Mouse (Mus musculus) midbrain, embryonic 11.5 days (tissue): ENCODE data around the gene Gramd1b. TPM values are rescaled to one million over a fixed set of nuclear protein-coding genes. Genes with fewer than 3 reads are reported as not detected.

Source experiments
- ATAC-seq: fragments of 200-750 bp; cut with Nextera tagmentation; 2 replicates; pipeline ENCODE4 v1.8.0; 2017; ENCODE audit warnings: moderate TSS enrichment, moderate library complexity; ENCODE audit not compliant: low FRiP score
- DNase-seq: peaks from one replicate; pipeline ENCODE4 v3.0.0; 2015; ENCODE audit warnings: low spot score; ENCODE audit errors: missing footprints
- H3K27ac ChIP-seq: fragments of 300-500 bp; sonication (generic); 2 replicates; pipeline ENCODE4 v1.5.1; 2014; ENCODE audit warnings: low read depth, low read length
- H3K27me3 ChIP-seq: fragments of 300-500 bp; sonication (generic); 2 replicates; pipeline ENCODE4 v1.6.1; 2014; ENCODE audit warnings: mild to moderate bottlenecking, low read length, moderate library complexity, mixed read lengths; ENCODE audit not compliant: control insufficient read depth, insufficient read depth
- H3K36me3 ChIP-seq: fragments of 300-500 bp; sonication (generic); 2 replicates; pipeline ENCODE4 v1.6.1; 2014; ENCODE audit warnings: mild to moderate bottlenecking, low read length, moderate library complexity, mixed read lengths; ENCODE audit not compliant: control insufficient read depth, insufficient read depth
- H3K4me1 ChIP-seq: fragments of 300-500 bp; sonication (generic); 2 replicates; pipeline ENCODE4 v1.6.1; 2014; ENCODE audit warnings: low read length; ENCODE audit not compliant: control insufficient read depth, insufficient read depth
- H3K4me2 ChIP-seq: fragments of 300-500 bp; sonication (generic); 2 replicates; pipeline ENCODE4 v1.6.1; 2014; ENCODE audit warnings: mild to moderate bottlenecking, moderate library complexity
- H3K4me3 ChIP-seq: fragments of 300-500 bp; sonication (generic); 2 replicates; pipeline ENCODE4 v1.5.1; 2014; ENCODE audit warnings: low read depth, low read length
- H3K9ac ChIP-seq: fragments of 300-500 bp; sonication (generic); 2 replicates; pipeline ENCODE4 v1.6.1; 2014; ENCODE audit warnings: low read length
- H3K9me3 ChIP-seq: fragments of 300-500 bp; sonication (generic); 2 replicates; pipeline ENCODE4 v1.6.1; 2016; ENCODE audit warnings: low read length; ENCODE audit not compliant: control insufficient read depth
- WGBS: fragments of 180-500 bp; shearing (Covaris S2); extraction: QIAGEN DNeasy Blood & Tissue Kit; methylation state at CpG from one replicate; pipeline ENCODE4 v1.1.7; 2014; 5-methylcytosine and 5-hydroxymethylcytosine counted together
- polyA plus RNA-seq: library from polyadenylated mRNA; unstranded; fragments of >200 nt; fragmentation: Nextera tagmentation; extraction: Ambion mirVana; gene quantifications from 2 replicates; pipeline ENCODE4 v1.2.1, GENCODE M21; 2014

Gramd1b gene
- 2.3 and 2.5 TPM in 2 replicates for polyA plus RNA-seq

- Histone ChIP-seq H3K9ac (peak within 1 kb of the TSS; percentile 43), H3K4me2 (peak within 1 kb of the TSS; percentile 86), H3K27ac (no peak within 1 kb of the TSS), H3K4me3 (peak within 1 kb of the TSS; percentile 50), H3K9me3 (no peaks in the 10 kb centered on the region), H3K4me1 (no peaks in the 10 kb centered on the region; the same call in 1 of the 2 replicates), H3K27me3 (peaks cover 9% of the 10 kb centered on the region), H3K36me3 (no peaks in the 10 kb centered on the region)
- 1% methylated on average over 39 of the region's 40 CpGs for WGBS
- ATAC-seq (peak; percentile 82), DNase-seq (peak; percentile 93)
Measured at GRCm38 (mm10) chr9:40531027-40531621, at the start of gene Gramd1b. Gene Gramd1b (minus strand): TSS chr9:40531383.

GRCm38 (mm10) chr9:40578726-40579625 is 47.8 kb upstream of the Gramd1b start:
- 77% methylated on average over 11 of the region's 11 CpGs for WGBS
- H3K27ac ChIP-seq, result no peak overlapping the region
- no peaks in the 10 kb centered on the region for H3K9me3 ChIP-seq
- H3K4me2 ChIP-seq, result no peak overlapping the region
- H3K36me3 ChIP-seq, result no peaks in the 10 kb centered on the region
- no peaks in the 10 kb centered on the region for H3K27me3 ChIP-seq
- no peak overlapping the region for H3K4me3 ChIP-seq
- no peak overlapping the region for H3K9ac ChIP-seq
- H3K4me1 ChIP-seq, result no peaks in the 10 kb centered on the region
- DNase-seq, result no peak
- ATAC-seq, result no peak

DNA sequence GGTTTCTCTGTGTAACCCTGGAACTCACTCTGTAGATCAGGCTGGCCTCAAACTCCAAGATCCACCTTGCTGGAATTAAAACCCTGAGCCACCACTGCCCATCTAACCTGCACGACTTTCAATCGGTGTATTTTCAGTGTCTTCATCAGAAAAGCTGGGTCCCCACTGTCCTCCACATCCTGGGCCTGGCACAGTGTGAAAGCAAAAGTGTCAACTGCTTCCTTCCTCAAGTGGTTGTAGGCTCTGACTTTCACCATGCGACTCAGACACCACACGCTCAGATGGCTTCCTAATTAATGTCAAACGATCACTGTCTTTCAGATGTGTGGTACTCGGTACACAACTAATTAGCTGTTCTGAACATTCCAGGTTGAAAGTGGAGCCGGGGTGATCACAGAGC is 45.9 kb upstream of the Gramd1b start:
- 87% methylated on average over 7 of the region's 7 CpGs for WGBS
- Histone ChIP-seq H3K9me3 (no peaks in the 10 kb centered on the region), H3K27ac (no peak overlapping the region), H3K4me1 (no peaks in the 10 kb centered on the region), H3K9ac (no peak overlapping the region), H3K36me3 (no peaks in the 10 kb centered on the region), H3K4me3 (no peak overlapping the region), H3K27me3 (no peaks in the 10 kb centered on the region), H3K4me2 (no peak overlapping the region)
- no peak for ATAC-seq
- no peak for DNase-seq

DNA sequence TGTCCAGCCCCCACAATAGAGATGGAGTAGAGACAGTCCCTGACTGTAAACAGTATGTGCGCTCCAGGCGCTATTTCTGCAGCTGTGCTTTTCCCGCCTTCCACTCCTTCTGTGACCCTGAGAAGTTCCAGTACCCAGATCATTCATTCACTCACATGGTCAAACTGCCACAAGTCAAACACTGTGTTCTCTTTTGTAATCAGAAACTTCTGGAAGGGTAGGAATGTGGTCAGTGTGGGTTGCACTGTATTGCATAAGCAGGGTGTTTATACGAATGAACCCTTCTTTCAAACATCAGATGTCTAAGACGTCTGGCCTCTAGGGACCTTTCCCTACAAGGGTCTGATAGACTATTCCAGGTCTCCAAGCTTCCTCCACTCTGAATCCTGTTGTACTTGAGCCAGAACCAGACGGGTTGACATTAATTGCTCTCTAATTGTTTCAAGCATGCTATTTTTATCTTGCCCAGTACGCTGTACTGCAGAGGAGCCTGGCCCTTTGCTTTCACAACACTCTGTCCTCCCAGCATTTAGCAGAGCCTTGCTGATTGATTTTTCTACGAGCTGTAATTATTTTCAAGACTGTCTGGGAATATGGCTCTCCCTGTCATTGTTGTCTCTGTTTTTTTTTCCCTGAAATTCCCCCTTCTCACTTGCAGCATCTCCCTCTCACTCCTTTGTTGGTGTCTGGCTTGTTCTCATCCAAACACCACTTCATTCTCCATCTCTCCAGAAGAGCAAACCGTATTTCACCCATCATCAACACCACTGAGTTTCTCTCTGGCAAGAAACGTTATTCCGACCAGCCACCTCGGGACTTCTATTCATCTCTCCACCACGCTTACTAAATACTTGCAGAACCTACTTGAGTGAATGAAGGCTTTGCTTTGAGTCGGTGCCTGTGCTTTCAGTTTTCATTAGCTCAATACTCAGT is 44.1 kb upstream of the Gramd1b start:
- H3K27me3 ChIP-seq, result no peaks in the 10 kb centered on the region
- WGBS, result 82% methylated on average over 14 of the region's 14 CpGs
- no peak overlapping the region for H3K4me2 ChIP-seq
- no peaks in the 10 kb centered on the region for H3K9me3 ChIP-seq
- no peaks in the 10 kb centered on the region for H3K36me3 ChIP-seq
- ATAC-seq, result no peak
- H3K4me3 ChIP-seq, result no peak overlapping the region
- no peak overlapping the region for H3K27ac ChIP-seq
- no peak overlapping the region for H3K9ac ChIP-seq
- peak; percentile 41 for DNase-seq
- no peaks in the 10 kb centered on the region for H3K4me1 ChIP-seq

- Histone ChIP-seq H3K4me2 (no peak overlapping the region), H3K27ac (no peak overlapping the region), H3K36me3 (no peaks in the 10 kb centered on the region), H3K9ac (no peak overlapping the region), H3K27me3 (no peaks in the 10 kb centered on the region), H3K4me3 (no peak overlapping the region), H3K9me3 (no peaks in the 10 kb centered on the region), H3K4me1 (no peaks in the 10 kb centered on the region)
- DNase-seq, result no peak
- WGBS, result 61% methylated on average over 2 of the region's 2 CpGs
- no peak for ATAC-seq
Measured at GRCm38 (mm10) chr9:40571280-40571679, 40.1 kb upstream of the Gramd1b start.

GRCm38 (mm10) chr9:40568070-40568469 is 36.9 kb upstream of the Gramd1b start:
- Histone ChIP-seq H3K9me3 (no peaks in the 10 kb centered on the region), H3K4me1 (no peaks in the 10 kb centered on the region), H3K36me3 (no peaks in the 10 kb centered on the region), H3K4me3 (no peak overlapping the region), H3K27ac (no peak overlapping the region), H3K9ac (no peak overlapping the region), H3K4me2 (no peak overlapping the region), H3K27me3 (no peaks in the 10 kb centered on the region)
- DNase-seq (no peak), ATAC-seq (no peak)
- WGBS, result 75% methylated on average over 8 of the region's 8 CpGs

DNA sequence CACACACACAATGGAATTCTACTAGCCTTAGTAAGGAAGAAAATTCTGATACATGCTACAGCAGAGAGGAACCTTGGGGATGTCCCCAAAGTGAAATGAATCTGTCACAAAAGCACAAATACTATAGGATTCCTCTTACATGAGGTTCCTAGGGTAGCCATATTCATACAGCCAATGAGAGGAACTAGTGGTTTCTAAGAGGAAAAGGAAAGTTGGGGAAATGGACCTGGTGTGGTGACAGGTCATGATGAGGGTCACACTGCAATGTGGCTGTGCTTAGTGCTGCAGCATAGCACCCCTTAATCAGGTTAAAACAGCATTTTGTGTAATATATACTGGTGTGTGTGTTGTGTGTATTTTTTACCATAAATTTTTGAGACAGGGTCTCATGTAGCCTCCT is 32.6 kb upstream of the Gramd1b start:
- no peak for DNase-seq
- Histone ChIP-seq H3K4me3 (no peak overlapping the region), H3K9me3 (no peaks in the 10 kb centered on the region), H3K27me3 (no peaks in the 10 kb centered on the region), H3K36me3 (no peaks in the 10 kb centered on the region), H3K4me1 (no peaks in the 10 kb centered on the region), H3K9ac (no peak overlapping the region), H3K4me2 (no peak overlapping the region), H3K27ac (no peak overlapping the region)
- ATAC-seq, result no peak

DNA sequence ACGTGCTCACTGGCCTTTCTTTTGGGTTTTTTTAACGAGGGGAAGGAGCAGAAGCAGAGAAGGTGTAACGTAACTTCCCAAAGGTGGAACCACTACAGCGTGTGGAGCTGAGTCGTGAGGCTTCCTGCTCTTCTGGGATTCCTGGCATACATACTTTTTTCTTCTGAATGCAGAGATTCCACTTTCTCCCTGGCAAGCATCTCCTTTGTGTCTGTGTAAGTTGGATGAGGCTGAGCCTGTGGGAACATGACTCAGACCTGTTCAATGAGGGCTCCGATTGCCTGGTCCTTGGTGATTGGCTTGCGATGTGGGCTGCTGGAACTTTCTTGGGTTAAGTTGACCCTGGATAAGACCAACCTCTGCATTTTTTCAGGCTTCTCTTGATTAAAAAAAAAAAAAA is 28.5 kb upstream of the Gramd1b start:
- ATAC-seq (no peak), DNase-seq (no peak)
- no peak overlapping the region for H3K4me3 ChIP-seq
- no peaks in the 10 kb centered on the region for H3K4me1 ChIP-seq
- no peaks in the 10 kb centered on the region for H3K36me3 ChIP-seq
- H3K9ac ChIP-seq, result no peak overlapping the region
- H3K27me3 ChIP-seq, result no peaks in the 10 kb centered on the region
- 87% methylated on average over 7 of the region's 7 CpGs for WGBS
- no peaks in the 10 kb centered on the region for H3K9me3 ChIP-seq
- no peak overlapping the region for H3K4me2 ChIP-seq
- H3K27ac ChIP-seq, result no peak overlapping the region
